25 mouse cellular contexts compared by ENCODE assay signal in the genomic region with DNA sequence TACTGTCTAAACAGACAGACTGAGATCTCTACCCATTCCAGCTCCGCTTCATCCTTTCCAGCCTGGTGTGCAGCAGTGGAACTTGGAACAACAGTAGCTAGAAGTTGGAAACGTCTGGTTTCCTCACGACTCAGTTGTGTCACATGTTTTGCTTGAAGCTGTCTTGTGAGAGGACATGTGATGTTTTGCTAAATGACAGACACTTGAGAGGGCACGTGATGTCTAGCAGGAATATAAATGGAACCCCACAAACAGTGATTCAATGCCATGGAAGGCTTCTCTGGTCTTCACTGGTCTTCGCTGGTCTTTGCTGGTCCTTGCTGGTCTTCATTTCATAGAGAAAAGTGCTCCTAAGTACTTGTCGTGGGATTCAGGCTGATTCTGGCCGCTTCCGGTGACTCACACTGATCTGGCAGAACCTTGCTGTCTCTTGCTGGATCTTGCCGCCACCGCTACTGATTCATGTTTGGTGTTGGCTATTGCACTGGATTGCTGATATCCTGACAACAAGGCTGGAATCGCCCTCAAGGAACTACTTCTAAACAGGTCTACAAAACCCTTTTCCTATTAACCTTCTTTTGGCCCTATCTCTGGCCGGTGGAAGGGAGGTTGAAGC. TPM values are rescaled to one million over a fixed set of nuclear protein-coding genes. Genes with fewer than 3 reads are reported as not detected.
A peak's percentile ranks its signal among the peaks of the same experiment; 100 is the strongest.
DNase-seq lines count a peak whose midpoint lies in the region; ATAC-seq lines count a peak whose summit lies in the region.
"Had no signal": no experiment of that assay in that cellular context is flagged by ENCODE, and none has a peak within 500 bp of the region (broad histone marks: within the 10 kb centered on the region; RNA-seq: fewer than 3 reads in every experiment).

No protein-coding gene starts in this region.

- no peak overlapping the region for H3K4me3 ChIP-seq in kidney, embryonic 15.5 days (replicated peaks)
- H3K4me3 ChIP-seq: embryonic facial prominence, embryonic 13.5 days; erythroblast, embryonic 14.5 days; forebrain, embryonic 13.5 days; hindbrain, embryonic 13.5 days; limb, embryonic 12.5 days; midbrain, embryonic 10.5 days; neural tube, embryonic 15.5 days had no signal

- ATAC-seq in kidney, embryonic 15.5 days (replicated peaks; ENCODE audit: low FRiP score) = no peak
- ATAC-seq: forebrain, embryonic 13.5 days; inflammation-experienced regulatory T-cells, adult 6 months; liver, postnatal 0 days; lung, postnatal 0 days had no signal

- H3K27ac ChIP-seq in kidney, embryonic 15.5 days = peak overlapping the region; percentile 18; the same call in 1 of the 2 replicates
- H3K27ac ChIP-seq: embryonic facial prominence, embryonic 13.5 days; forebrain, embryonic 13.5 days; hindbrain, embryonic 13.5 days; limb, embryonic 12.5 days; macrophage; midbrain, embryonic 10.5 days; neural tube, embryonic 15.5 days had no signal

- H3K9ac ChIP-seq in kidney, embryonic 15.5 days = no peak overlapping the region
- H3K9ac ChIP-seq: embryonic facial prominence, embryonic 13.5 days; forebrain, embryonic 13.5 days; hindbrain, embryonic 13.5 days; limb, embryonic 12.5 days; liver, postnatal 0 days; neural tube, embryonic 15.5 days had no signal

- WGBS in kidney, embryonic 15.5 days = 81% methylated on average over 12 of the region's 12 CpGs

- H3K36me3 ChIP-seq in kidney, embryonic 15.5 days = no peaks in the 10 kb centered on the region
- H3K36me3 ChIP-seq: embryonic facial prominence, embryonic 13.5 days; hindbrain, embryonic 13.5 days; limb, embryonic 12.5 days; midbrain, embryonic 10.5 days; neural tube, embryonic 15.5 days had no signal

- H3K4me1 ChIP-seq in kidney, embryonic 15.5 days = no peaks in the 10 kb centered on the region
- H3K4me1 ChIP-seq: embryonic facial prominence, embryonic 13.5 days; forebrain, embryonic 13.5 days; hindbrain, embryonic 13.5 days; limb, embryonic 12.5 days; neural tube, embryonic 15.5 days had no signal

- no peak overlapping the region for H3K4me2 ChIP-seq in kidney, embryonic 15.5 days
- H3K4me2 ChIP-seq: embryonic facial prominence, embryonic 13.5 days; forebrain, embryonic 13.5 days; hindbrain, embryonic 13.5 days; limb, embryonic 12.5 days; liver, embryonic 11.5 days; neural tube, embryonic 15.5 days had no signal

- no peaks in the 10 kb centered on the region for H3K27me3 ChIP-seq in kidney, embryonic 15.5 days
- H3K27me3 ChIP-seq: embryonic facial prominence, embryonic 13.5 days; forebrain, embryonic 13.5 days; hindbrain, embryonic 13.5 days; limb, embryonic 12.5 days; neural tube, embryonic 15.5 days had no signal

- DNase-seq in kidney, adult 8-10 months = no peak
- peak; percentile 17 for DNase-seq in MN1 (ENCODE audit: low spot score)
- DNase-seq in adrenal gland, postnatal 14 days = peak; percentile 71
- DNase-seq in cerebellum, adult 11-12 months = no peak
- no peak for DNase-seq in left cerebral cortex, adult 8-10 months (ENCODE audit: low spot score in 2 of 2)
- no peak for DNase-seq in right cerebral cortex, adult 18-20 months
- DNase-seq: cerebellum, adult 18-20 months; cerebellum, postnatal 36 days; embryo, embryonic 11 days; gastrocnemius, postnatal 36 days; kidney, adult 2 months; kidney, postnatal 14 days; liver, postnatal 0 days had no signal

- no peaks in the 10 kb centered on the region for H3K9me3 ChIP-seq in kidney, embryonic 15.5 days (replicated peaks)
- H3K9me3 ChIP-seq: embryonic facial prominence, embryonic 13.5 days; forebrain, embryonic 13.5 days; hindbrain, embryonic 13.5 days; limb, embryonic 12.5 days; midbrain, embryonic 10.5 days; neural tube, embryonic 15.5 days had no signal

RNA-seq across cellular contexts. Expression of a gene that starts 16.2 kb away (rescaled TPM):
- 26.7 and 29.7 TPM in 2 replicates for polyA plus RNA-seq in kidney, embryonic 15.5 days (2015; fragmentation: Nextera tagmentation; extraction: Ambion mirVana)
- total RNA-seq in adrenal gland, postnatal 14 days (2021) = 32.6 and 33.5 TPM in 2 replicates
- total RNA-seq in left cerebral cortex, adult 8-10 months (2022) = 10 to 100 TPM; 46.9 to 57.8 (median 51.7) TPM

Comparison
In these comparisons a context has a peak if more than half of its experiments do, and no peak if none do; other contexts are left out.
1. DNase-seq: peak in MN1 (single experiment) and adrenal gland, postnatal 14 days (single experiment); none in kidney, adult 8-10 months (0 of 2), cerebellum, adult 11-12 months (single experiment), left cerebral cortex, adult 8-10 months (0 of 2) and right cerebral cortex, adult 18-20 months (single experiment).